Mouse (Mus musculus): Measurements from ENCODE around the gene Junb. TPM values are rescaled to one million over a fixed set of nuclear protein-coding genes. Genes with fewer than 3 reads are reported as not detected.
A peak's percentile ranks its signal among the peaks of the same experiment; 100 is the strongest.

Gene Junb
- total and polyA plus RNA-seq, 2 experiments, result 12.3 to 29.5 TPM

DNA sequence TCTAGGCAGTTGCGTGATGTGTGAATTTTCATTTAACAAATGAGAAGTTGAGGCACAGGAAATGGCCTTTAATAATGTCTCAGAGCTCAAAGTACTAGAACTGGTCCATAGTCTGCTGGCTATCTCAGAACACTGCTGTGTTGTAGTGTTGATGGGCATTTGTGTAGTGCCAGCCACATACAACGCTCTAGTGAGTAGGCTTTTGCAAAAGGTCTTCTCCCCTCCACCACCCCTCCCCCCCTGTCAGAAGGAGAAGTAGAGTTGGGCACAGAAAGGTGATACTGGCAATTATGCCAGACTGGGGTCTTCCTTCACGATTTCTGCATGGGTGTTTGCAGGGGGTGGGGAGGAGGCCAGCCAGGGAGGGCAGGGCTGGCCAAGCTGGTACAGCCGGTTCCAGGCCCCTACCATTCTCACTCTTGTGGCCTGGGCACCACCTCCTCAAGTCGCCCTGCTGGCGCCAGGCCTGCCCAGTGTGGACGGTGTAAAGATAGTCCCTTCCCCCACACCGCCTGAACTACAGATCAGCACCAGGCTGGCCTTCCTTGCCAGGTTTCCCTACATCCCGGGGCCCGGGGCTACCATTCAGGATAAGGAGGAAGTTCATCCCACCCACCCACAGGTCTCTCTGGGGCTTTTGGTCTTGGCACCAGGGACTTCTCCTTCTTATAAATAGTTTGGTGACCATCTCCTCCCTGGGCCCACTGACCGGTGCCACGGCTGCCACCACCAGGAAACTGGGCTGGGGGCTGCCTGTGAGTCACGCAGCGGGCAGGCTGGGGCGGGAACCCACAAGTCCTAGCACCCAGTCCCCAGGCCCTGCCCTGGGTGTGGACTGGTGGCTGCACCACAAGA is 3.4 kb upstream of the Junb start:
- Histone ChIP-seq H3K4me3 (ENCODE audit: insufficient read depth, low read depth, low read length) (no peak overlapping the region), H3K79me2 (ENCODE audit: control insufficient read depth, insufficient read depth, low read length) (peaks cover 10% of the 10 kb centered on the region; the same call in 1 of the 2 replicates), H3K9ac (ENCODE audit: low read depth, low read length) (no peak overlapping the region), H3K4me1 (ENCODE audit: control insufficient read depth, insufficient read depth, low read length) (peaks cover 18% of the 10 kb centered on the region), H3K36me3 (ENCODE audit: control insufficient read depth, insufficient read depth, low read length) (no peaks in the 10 kb centered on the region), H3K27ac (replicated peaks; ENCODE audit: insufficient read depth, low read depth, low read length) (no peak overlapping the region), H3K27me3 (ENCODE audit: control insufficient read depth, insufficient read depth, low read length) (no peaks in the 10 kb centered on the region)
- DNase-seq (ENCODE audit: extremely low read depth, low read depth, low spot score), result no peak
- TF ChIP-seq POLR2A (IDR thresholded peaks at IDR 0.05; ENCODE audit: extremely low read depth, insufficient read depth, low read length) (no peak), CTCF (IDR thresholded peaks at IDR 0.05; ENCODE audit: low read depth, low read length) (no peak)
- 84% methylated on average over 15 of the region's 15 CpGs for WGBS

DNA sequence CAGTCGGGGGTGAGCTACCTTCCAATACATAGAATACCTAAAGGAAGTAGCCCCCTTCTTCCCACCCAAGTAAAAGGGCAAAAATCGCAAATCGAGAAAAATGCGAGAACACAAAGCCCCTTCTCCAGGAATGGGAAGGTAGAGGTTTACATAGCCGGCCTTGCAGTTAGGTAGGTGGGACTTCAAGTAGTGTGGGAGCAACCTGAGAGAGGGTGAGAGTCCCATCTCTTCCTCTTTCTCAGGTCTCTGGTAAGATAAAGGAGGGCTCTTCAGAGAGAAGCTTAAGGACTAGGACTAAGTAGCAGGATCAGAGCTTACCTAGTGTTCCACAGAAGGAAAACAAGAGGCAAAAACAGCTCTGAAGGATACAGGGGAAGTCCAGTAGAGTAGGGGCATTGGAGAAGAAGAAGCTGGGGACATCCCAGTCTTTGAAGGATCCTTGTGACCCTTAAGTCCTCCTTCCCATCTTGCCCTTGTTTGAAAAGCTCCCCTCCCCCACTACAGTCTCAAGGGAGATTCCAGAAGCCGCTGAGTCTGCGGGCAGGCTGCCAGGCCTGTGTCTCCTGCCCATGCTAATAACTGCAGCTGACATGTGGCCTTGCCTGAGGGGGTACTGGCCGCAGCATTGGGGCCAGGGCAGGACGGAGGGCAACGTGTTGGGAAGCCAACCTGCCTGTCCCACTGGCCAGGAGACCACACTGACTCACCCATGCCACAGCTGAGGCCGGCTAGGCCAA is 2.3 kb upstream of the Junb start:
- Histone ChIP-seq H3K4me1 (ENCODE audit: control insufficient read depth, insufficient read depth, low read length) (peaks cover 14% of the 10 kb centered on the region), H3K4me3 (ENCODE audit: insufficient read depth, low read depth, low read length) (no peak overlapping the region)
- peak; percentile 55 for DNase-seq (ENCODE audit: extremely low read depth, low read depth, low spot score)

DNA sequence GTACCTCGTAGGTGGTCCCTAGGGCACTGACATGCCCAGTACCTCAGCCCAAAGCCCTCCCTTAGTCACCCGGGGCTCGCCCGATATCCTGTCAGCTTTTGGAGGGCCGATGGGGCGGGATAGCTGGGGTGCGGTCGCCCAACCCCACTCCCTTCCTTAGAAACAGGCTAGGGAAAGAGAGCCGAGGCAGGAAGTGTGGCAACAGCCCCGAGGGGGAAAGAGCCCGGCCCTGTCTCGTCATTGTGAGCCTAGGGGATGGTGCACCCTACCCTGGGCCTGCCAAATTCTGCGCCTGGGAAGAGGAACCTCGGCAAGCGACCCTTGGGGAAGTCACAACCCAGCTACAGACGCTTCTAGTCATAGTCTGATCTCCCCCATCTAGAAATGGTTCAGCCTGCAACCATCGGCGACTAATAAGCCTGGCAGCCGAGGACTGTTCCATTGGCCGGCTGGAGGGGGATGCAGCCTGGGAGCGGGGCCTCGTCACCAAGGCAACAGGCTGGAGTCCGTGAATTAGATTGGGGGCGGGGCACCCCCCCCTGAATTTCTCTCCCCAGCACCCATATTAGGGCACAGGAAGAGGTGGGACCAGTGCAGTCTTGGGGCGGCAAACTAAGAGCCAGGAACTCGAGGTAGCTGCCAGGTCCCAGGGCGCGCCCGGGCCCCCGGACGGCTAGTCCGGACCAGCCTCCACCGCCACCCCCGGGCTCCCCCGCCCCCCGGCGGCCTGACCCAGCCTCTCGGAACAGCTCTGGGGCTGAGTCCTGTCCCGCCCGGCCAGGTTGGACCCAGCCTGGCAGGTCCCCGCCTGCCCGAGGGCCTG is 1.3 kb upstream of the Junb start:
- DNase-seq (ENCODE audit: extremely low read depth, low read depth, low spot score), result peak; percentile 92
- Histone ChIP-seq H3K27ac (replicated peaks; ENCODE audit: insufficient read depth, low read depth, low read length) (peak overlapping the region; percentile 99), H3K27me3 (ENCODE audit: control insufficient read depth, insufficient read depth, low read length) (no peaks in the 10 kb centered on the region), H3K4me1 (ENCODE audit: control insufficient read depth, insufficient read depth, low read length) (peaks cover 20% of the 10 kb centered on the region), H3K36me3 (ENCODE audit: control insufficient read depth, insufficient read depth, low read length) (no peaks in the 10 kb centered on the region), H3K4me3 (ENCODE audit: insufficient read depth, low read depth, low read length) (peak overlapping the region; percentile 59), H3K9ac (ENCODE audit: low read depth, low read length) (peak overlapping the region; percentile 77), H3K79me2 (ENCODE audit: control insufficient read depth, insufficient read depth, low read length) (peaks cover 10% of the 10 kb centered on the region; the same call in 1 of the 2 replicates)
- 0 out of 2 replicates have a peak, but pooled peaks have one; percentile 28 for TF ChIP-seq POLR2A (IDR thresholded peaks at IDR 0.05; ENCODE audit: extremely low read depth, insufficient read depth, low read length)
- no peak for TF ChIP-seq CTCF (IDR thresholded peaks at IDR 0.05; ENCODE audit: low read depth, low read length)
- WGBS, result 2% methylated on average over 39 of the region's 42 CpGs

More for the DNA sequence above, 2.3 kb upstream of the Junb start:
- WGBS, result 18% methylated on average over 11 of the region's 11 CpGs
- Histone ChIP-seq H3K27me3 (ENCODE audit: control insufficient read depth, insufficient read depth, low read length) (no peaks in the 10 kb centered on the region), H3K36me3 (ENCODE audit: control insufficient read depth, insufficient read depth, low read length) (no peaks in the 10 kb centered on the region), H3K27ac (replicated peaks; ENCODE audit: insufficient read depth, low read depth, low read length) (peak overlapping the region; percentile 99), H3K9ac (ENCODE audit: low read depth, low read length) (peak overlapping the region; percentile 45), H3K79me2 (ENCODE audit: control insufficient read depth, insufficient read depth, low read length) (peaks cover 10% of the 10 kb centered on the region; the same call in 1 of the 2 replicates)
- TF ChIP-seq POLR2A (IDR thresholded peaks at IDR 0.05; ENCODE audit: extremely low read depth, insufficient read depth, low read length), result no peak

DNA sequence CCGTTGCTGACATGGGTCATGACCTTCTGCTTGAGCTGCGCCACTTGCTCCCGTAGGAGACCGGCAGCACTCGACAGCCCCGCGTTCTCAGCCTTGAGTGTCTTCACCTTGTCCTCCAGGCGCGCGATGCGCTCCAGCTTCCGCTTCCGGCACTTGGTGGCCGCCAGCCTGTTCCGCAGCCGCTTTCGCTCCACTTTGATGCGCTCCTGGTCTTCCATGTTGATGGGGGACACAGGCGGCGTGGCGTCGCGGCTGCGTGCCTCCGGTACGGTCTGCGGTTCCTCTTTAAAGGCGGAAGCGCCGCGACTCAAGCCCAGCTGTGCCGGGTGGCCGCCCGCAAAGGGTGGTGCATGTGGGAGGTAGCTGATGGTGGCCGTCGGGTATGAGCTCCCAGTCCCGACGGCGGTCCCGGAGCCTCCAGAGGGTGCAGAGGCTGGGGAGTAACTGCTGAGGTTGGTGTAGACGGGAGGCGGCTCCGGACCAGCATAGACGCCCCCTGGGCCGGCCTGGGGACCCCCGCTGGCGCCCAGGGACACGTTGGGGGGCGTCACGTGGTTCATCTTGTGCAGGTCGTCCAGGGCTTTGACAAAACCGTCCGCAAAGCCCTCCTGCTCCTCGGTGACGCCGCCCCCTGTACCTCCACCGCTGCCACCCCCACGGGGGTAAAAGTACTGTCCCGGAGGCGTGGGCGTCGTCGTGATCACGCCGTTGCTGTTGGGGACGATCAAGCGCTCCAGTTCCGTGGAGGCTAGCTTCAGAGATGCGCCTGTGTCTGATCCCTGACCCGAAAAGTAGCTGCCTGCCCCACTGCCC is 877 bp downstream of the Junb start:
- Histone ChIP-seq H3K4me1 (ENCODE audit: control insufficient read depth, insufficient read depth, low read length) (peaks cover 26% of the 10 kb centered on the region), H3K27ac (replicated peaks; ENCODE audit: insufficient read depth, low read depth, low read length) (peak overlapping the region; percentile 83), H3K79me2 (ENCODE audit: control insufficient read depth, insufficient read depth, low read length) (peaks cover 10% of the 10 kb centered on the region; the same call in 1 of the 2 replicates), H3K36me3 (ENCODE audit: control insufficient read depth, insufficient read depth, low read length) (no peaks in the 10 kb centered on the region), H3K27me3 (ENCODE audit: control insufficient read depth, insufficient read depth, low read length) (no peaks in the 10 kb centered on the region), H3K4me3 (ENCODE audit: insufficient read depth, low read depth, low read length) (peak overlapping the region; percentile 93), H3K9ac (ENCODE audit: low read depth, low read length) (peak overlapping the region; percentile 92)
- whole genome bisulfite sequencing, result under 1% methylated on average over 69 of the region's 70 CpGs
- TF ChIP-seq POLR2A (IDR thresholded peaks at IDR 0.05; ENCODE audit: extremely low read depth, insufficient read depth, low read length) (no peak), CTCF (IDR thresholded peaks at IDR 0.05; ENCODE audit: low read depth, low read length) (no peak)
- DNase-seq (ENCODE audit: extremely low read depth, low read depth, low spot score), result peak; percentile 71

All from liver, adult 2 months (tissue).